Mouse (Mus musculus) thymus, adult 2 months (tissue): ENCODE measurements around the gene Eri3.

Experiments used
- CTCF ChIP-seq: fragments of 200-500 bp; IDR thresholded peaks from 2 replicates; pipeline ENCODE4 v1.5.1; 2012; ENCODE audit warnings: mild to moderate bottlenecking, control low read depth, low read length, moderate library complexity, borderline replicate concordance; ENCODE audit not compliant: control insufficient read depth, poor library complexity, insufficient read depth; ENCODE audit errors: extremely low read depth
- POLR2A ChIP-seq: fragments of 200-500 bp; IDR thresholded peaks from 2 replicates; pipeline ENCODE4 v1.6.1; 2012; ENCODE audit warnings: mild to moderate bottlenecking, low read length, control low read depth, moderate library complexity; ENCODE audit not compliant: control insufficient read depth, poor library complexity, insufficient read depth; ENCODE audit errors: extremely low read depth

DNA sequence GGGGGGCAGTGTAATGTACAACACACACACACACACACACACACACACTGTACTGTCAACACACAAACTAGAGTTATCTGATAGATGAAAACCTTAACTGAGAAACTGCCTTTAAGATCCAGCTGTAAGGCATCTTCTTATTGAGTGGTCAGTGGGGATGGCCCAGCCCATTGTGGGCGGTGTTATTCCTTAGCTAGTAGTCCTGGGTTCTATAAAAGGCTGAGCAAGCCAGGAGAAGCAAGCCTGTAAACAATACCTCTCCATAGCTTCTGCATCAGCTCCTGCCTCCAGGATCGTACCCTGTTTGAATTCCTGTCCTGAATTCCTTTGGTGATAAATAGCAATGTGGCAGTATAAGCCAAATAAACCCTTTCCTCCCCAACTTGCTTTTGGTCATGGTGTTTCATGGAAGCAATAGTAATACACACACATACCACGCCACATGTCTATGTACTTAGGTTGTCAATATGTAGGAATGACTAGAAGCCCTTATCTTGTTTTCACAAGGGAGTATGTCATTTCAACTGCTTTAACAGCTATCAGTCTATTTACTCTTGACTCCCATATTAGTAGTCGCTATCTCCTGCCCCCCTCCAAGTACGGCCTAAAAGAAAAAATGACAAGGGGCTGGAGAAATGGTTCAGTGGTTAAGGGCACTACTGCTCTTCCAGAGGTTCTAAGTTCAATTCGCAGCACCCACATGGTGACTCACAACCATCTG is 133.0 kb downstream of the Eri3 start:
- TF ChIP-seq CTCF (no peak), POLR2A (no peak)
